Mouse (Mus musculus) lung, postnatal 0 days (tissue): Measurements from ENCODE around the gene Gabarap.

Source experiments
- CTCF ChIP-seq: IDR thresholded peaks from 2 replicates; pipeline ENCODE4 v1.5.1; 2016; ENCODE audit warnings: antibody characterized with exemption, mild to moderate bottlenecking
- EP300 ChIP-seq: IDR thresholded peaks from 2 replicates; pipeline ENCODE4 v1.6.1; 2016; ENCODE audit warnings: antibody characterized with exemption, mild to moderate bottlenecking, control low read depth

DNA sequence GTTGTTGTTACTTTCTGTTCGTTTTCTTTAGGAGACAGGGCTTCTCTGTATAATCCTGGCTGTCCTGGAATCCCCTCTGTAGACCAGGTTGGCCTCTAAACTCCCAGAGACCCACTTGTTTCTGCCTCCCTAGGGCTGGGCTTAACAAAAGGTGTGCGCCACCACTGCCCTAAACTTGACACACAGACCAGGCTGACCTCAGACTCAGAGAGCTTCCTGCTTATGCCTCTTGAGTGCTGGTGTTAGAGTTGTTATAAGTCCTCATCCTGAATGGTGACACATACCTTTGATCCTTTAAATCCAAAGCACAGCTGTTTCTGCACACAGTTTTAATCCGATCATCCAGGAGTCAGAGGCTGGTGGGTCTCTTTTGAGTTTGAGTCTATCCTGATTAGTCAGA is 2.0 kb downstream of the Gabarap start:
- TF ChIP-seq EP300 (no peak), CTCF (no peak)
